Mouse (Mus musculus): ENCODE results near the gene L2hgdh. TPM values are rescaled to one million over a fixed set of nuclear protein-coding genes. Genes with fewer than 3 reads are reported as not detected.

The L2hgdh gene
- polyA plus RNA-seq (2017; shearing (Covaris generic)) = 7.1 TPM

GRCm38 (mm10) chr12:69724711-69725460 is at the start of gene L2hgdh, which contains the start of gene Atp5s:
TSS of gene L2hgdh (minus strand) at chr12:69724873.
TSS of gene Atp5s (plus strand) at chr12:69724950.

GRCm38 (mm10) chr12:69681566-69682061 is 43.1 kb downstream of the L2hgdh start, which contains the start of gene Sos2:
TSS of gene Sos2 (minus strand) at chr12:69681852.

Other genes starting within 250 kb of the L2hgdh start
- 3.6 TPM for gene Vcpkmt, start 141.8 kb downstream of the L2hgdh start, polyA plus RNA-seq (2017; shearing (Covaris generic))
- gene Sos2, start 43.0 kb downstream of the L2hgdh start, polyA plus RNA-seq (2017; shearing (Covaris generic)) = 6.3 TPM
- 26.2 TPM for gene Atp5s, start 77 bp upstream of the L2hgdh start, polyA plus RNA-seq (2017; shearing (Covaris generic))
- not detected for gene Cdkl1, start 66.4 kb upstream of the L2hgdh start, polyA plus RNA-seq (2017; shearing (Covaris generic))
- gene Atl1, start 167.7 kb upstream of the L2hgdh start, polyA plus RNA-seq (2017; shearing (Covaris generic)) = 0.26 TPM
- 2.0 TPM for gene Map4k5, start 168.3 kb upstream of the L2hgdh start, polyA plus RNA-seq (2017; shearing (Covaris generic))